Mouse (Mus musculus) heart, postnatal 0 days (tissue): ENCODE results near the gene Myo1b. TPM values are rescaled to one million over a fixed set of nuclear protein-coding genes. Genes with fewer than 3 reads are reported as not detected.

Experiments used
- ATAC-seq: fragments of 200-750 bp; cut with Nextera tagmentation; 2 replicates; pipeline ENCODE4 v1.8.0; 2017; ENCODE audit warnings: low read depth, moderate number of reproducible peaks, moderate library complexity; ENCODE audit not compliant: insufficient read depth
- DNase-seq: peaks from one replicate; pipeline ENCODE4 v3.0.0-alpha.2; 2016; ENCODE audit warnings: low spot score
- H3K27ac ChIP-seq: fragments of 300-500 bp; sonication (generic); 2 replicates; pipeline ENCODE4 v1.5.1; 2014; ENCODE audit warnings: low read depth, mild to moderate bottlenecking
- H3K27me3 ChIP-seq: fragments of 300-500 bp; sonication (generic); 2 replicates; pipeline ENCODE4 v1.6.1; 2014; ENCODE audit warnings: low read length, mixed read lengths; ENCODE audit not compliant: control insufficient read depth, insufficient read depth
- H3K36me3 ChIP-seq: fragments of 300-500 bp; sonication (generic); replicated peaks from 2 replicates; pipeline ENCODE4 v1.6.1; 2014; ENCODE audit warnings: low read length, mixed read lengths; ENCODE audit not compliant: control insufficient read depth, insufficient read depth
- H3K4me1 ChIP-seq: fragments of 300-500 bp; sonication (generic); 2 replicates; pipeline ENCODE4 v1.6.1; 2014; ENCODE audit warnings: antibody characterized with exemption; ENCODE audit not compliant: control insufficient read depth, insufficient read depth
- H3K4me2 ChIP-seq: fragments of 300-500 bp; sonication (generic); 2 replicates; pipeline ENCODE4 v1.6.1; 2014; ENCODE audit warnings: low read depth, mild to moderate bottlenecking, low read length, moderate library complexity
- H3K4me3 ChIP-seq: fragments of 300-500 bp; sonication (generic); 2 replicates; pipeline ENCODE4 v1.5.1; 2014; ENCODE audit warnings: low read depth, low read length
- H3K9ac ChIP-seq: fragments of 300-500 bp; sonication (generic); replicated peaks from 2 replicates; pipeline ENCODE4 v1.6.1; 2014; ENCODE audit warnings: low read depth, low read length, mixed read lengths
- H3K9me3 ChIP-seq: fragments of 300-500 bp; sonication (generic); replicated peaks from 2 replicates; pipeline ENCODE4 v1.6.1; 2016; ENCODE audit warnings: low read length; ENCODE audit not compliant: control insufficient read depth
- CTCF ChIP-seq: IDR thresholded peaks from 2 replicates; pipeline ENCODE4 v1.5.1; 2016; ENCODE audit warnings: antibody characterized with exemption, control low read depth, low read depth
- EP300 ChIP-seq: IDR thresholded peaks from 2 replicates; pipeline ENCODE4 v1.6.1; 2016; ENCODE audit warnings: antibody characterized with exemption, low read depth
- WGBS: fragments of 180-500 bp; shearing (Covaris S2); extraction: QIAGEN DNeasy Blood & Tissue Kit; methylation state at CpG from one replicate; pipeline ENCODE4 v1.1.7; 2014; 5-methylcytosine and 5-hydroxymethylcytosine counted together
- polyA plus RNA-seq: library from polyadenylated mRNA; unstranded; fragments of >200 nt; fragmentation: Nextera tagmentation; extraction: Ambion mirVana; gene quantifications from 2 replicates; pipeline ENCODE4 v1.2.1, GENCODE M21; 2015
- total RNA-seq: library from RNA; depleted of rRNA; stranded (reverse); fragments of >200 nt; gene quantifications from 2 replicates; pipeline ENCODE4 v1.2.3, GENCODE M21; 2014; ENCODE audit warnings: low replicate concordance

The Myo1b gene
- total and polyA plus RNA-seq, 2 experiments from 2014 or later: 12.6 to 24.3 TPM

DNA sequence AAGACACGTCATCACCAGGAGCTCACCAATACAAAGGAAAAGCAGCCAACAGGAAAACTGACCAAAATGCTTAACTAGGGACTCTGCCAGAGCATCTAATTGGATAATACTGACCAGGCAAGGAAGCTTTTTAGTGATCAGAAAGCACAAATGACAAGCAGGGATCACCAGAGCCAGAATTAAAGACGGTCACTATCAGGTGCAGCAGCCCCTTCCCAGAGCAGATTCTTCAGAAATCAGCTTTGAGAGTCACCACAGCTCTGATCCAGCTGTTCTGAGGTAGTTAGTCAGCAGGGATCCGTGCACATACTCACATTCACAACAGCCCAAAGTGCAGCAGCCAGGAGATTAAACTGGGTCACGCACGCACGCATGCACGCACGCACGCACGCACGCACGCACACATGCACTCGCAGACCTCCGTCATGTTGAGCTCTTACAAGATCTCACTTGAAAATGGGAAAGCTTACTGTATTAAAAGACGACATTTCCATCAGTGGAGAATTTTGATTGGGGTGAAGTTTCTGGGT, 169.1 kb downstream of the Myo1b start:
- Histone ChIP-seq H3K4me3 (no peak overlapping the region), H3K27ac (no peak overlapping the region), H3K9me3 (no peaks in the 10 kb centered on the region), H3K9ac (no peak overlapping the region), H3K4me2 (no peak overlapping the region), H3K27me3 (no peaks in the 10 kb centered on the region), H3K36me3 (peaks cover 5% of the 10 kb centered on the region; the same call in 1 of the 2 replicates), H3K4me1 (peaks cover 12% of the 10 kb centered on the region; the same call in 1 of the 2 replicates)
- TF ChIP-seq EP300: no peak
- TF ChIP-seq CTCF: no peak
- DNase-seq (no peak), ATAC-seq (no peak)
- 93% methylated on average over 15 of the region's 15 CpGs for WGBS

- Histone ChIP-seq H3K36me3 (no peaks in the 10 kb centered on the region; the same call in 1 of the 2 replicates), H3K4me1 (peaks cover 12% of the 10 kb centered on the region; the same call in 1 of the 2 replicates), H3K9me3 (no peaks in the 10 kb centered on the region), H3K4me2 (no peak overlapping the region), H3K4me3 (no peak overlapping the region), H3K9ac (no peak overlapping the region), H3K27me3 (no peaks in the 10 kb centered on the region), H3K27ac (no peak overlapping the region)
- TF ChIP-seq CTCF: no peak
- TF ChIP-seq EP300: no peak
- DNase-seq (no peak), ATAC-seq (no peak)
- 96% methylated on average over 3 of the region's 3 CpGs for WGBS
Observed at GRCm38 (mm10) chr1:51743756-51744425, 172.0 kb downstream of the Myo1b start.

- H3K4me1 ChIP-seq: peaks cover 2% of the 10 kb centered on the region; the same call in 1 of the 2 replicates
- H3K27me3 ChIP-seq: no peaks in the 10 kb centered on the region
- 96% methylated on average over 1 of the region's 1 CpGs for WGBS
- no peaks in the 10 kb centered on the region for H3K9me3 ChIP-seq
- H3K4me2 ChIP-seq: no peak overlapping the region
- ATAC-seq (no peak), DNase-seq (no peak)
- H3K9ac ChIP-seq: no peak overlapping the region
- H3K36me3 ChIP-seq: no peaks in the 10 kb centered on the region
- TF ChIP-seq EP300 (no peak), CTCF (no peak)
- H3K27ac ChIP-seq: no peak overlapping the region
- no peak overlapping the region for H3K4me3 ChIP-seq
Observed at GRCm38 (mm10) chr1:51742586-51742985, 173.3 kb downstream of the Myo1b start.

DNA sequence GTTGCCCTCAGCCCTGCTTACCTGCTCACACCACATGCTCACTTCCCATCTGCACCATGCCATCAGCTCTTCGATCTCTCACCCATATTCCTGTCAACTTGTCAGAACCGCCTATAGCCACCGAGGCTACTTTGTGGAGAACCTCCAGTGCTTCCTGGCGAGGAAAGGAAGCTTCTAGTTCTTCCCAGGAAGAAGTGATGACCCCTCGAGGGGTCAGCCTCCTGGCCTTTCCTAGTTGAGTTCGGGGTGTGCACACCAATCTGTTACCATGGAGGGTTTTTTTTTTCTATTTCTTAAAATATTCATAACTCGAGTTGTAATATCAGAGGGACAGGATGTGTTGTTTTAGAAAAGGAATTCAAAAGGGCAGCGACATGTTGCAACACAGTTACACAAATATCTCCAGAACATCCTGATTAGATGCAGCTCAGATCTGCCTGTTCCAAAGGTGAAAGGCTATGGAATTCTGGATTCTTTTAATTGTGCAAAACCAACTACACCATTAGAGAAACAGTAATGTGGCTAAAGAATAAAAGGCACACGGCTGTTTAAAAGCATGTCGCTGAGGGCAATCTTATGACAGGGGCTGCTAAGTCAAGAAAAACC, 175.1 kb downstream of the Myo1b start:
- TF ChIP-seq EP300: no peak
- DNase-seq (no peak), ATAC-seq (no peak)
- Histone ChIP-seq H3K9me3 (no peaks in the 10 kb centered on the region), H3K27ac (no peak overlapping the region), H3K9ac (no peak overlapping the region), H3K36me3 (no peaks in the 10 kb centered on the region), H3K4me2 (no peak overlapping the region), H3K4me3 (no peak overlapping the region), H3K4me1 (no peaks in the 10 kb centered on the region), H3K27me3 (no peaks in the 10 kb centered on the region)
- 67% methylated on average over 10 of the region's 10 CpGs for WGBS

DNA sequence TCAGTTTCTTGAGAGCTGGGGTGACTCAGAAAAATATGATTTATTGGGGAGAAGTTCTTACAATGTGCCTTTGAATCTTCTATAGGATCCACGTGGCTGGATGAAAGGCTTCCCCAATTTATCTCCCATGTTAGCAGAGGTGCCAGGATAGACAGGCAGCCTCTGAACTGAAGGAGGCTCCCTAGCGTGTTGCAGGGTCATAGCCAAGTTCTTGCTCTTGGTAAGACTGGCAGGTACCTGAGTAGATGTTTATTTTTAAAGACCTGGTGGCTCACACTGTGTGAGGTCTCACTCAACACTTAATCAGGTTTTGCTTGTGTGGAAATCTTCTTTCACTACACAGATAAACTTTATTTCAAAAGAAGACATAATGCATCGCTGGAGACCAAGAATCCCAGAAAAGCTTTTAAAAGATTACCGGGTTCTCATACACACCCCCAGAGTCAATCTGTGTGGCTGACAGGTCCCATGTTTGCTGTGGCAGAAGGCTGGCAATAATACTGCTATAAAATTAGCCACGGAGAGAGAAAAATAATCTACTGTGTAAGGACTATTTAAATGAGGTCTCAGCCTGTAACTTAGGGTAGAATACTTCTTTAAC, 176.5 kb downstream of the Myo1b start:
- no peaks in the 10 kb centered on the region for H3K27me3 ChIP-seq
- 53% methylated on average over 5 of the region's 5 CpGs for WGBS
- no peaks in the 10 kb centered on the region for H3K4me1 ChIP-seq

More for the DNA sequence above, 176.5 kb downstream of the Myo1b start:
- Histone ChIP-seq H3K9me3 (no peaks in the 10 kb centered on the region), H3K4me3 (no peak overlapping the region), H3K27ac (no peak overlapping the region), H3K36me3 (no peaks in the 10 kb centered on the region), H3K4me2 (no peak overlapping the region), H3K9ac (no peak overlapping the region)
- ATAC-seq (no peak), DNase-seq (no peak)
- no peak for TF ChIP-seq EP300
- TF ChIP-seq CTCF: no peak
